Mouse (Mus musculus) left cerebral cortex, adult 2 months (tissue): ENCODE results near the gene Inhba. TPM values are rescaled to one million over a fixed set of nuclear protein-coding genes. Genes with fewer than 3 reads are reported as not detected.

Source experiments
- DNase-seq, 2 experiments: peaks; one replicate each; pipeline ENCODE4 v3.0.0; 2021 to 2022; ENCODE audit warnings: low spot score in 2 of 2, mixed read lengths in 1 of 2; ENCODE audit errors: extremely low spot score in 1 of 2
- H3K27ac ChIP-seq: fragments of 200-600 bp; 2 replicates; pipeline ENCODE4 v1.8.1; 2022
- H3K4me3 ChIP-seq: fragments of 200-600 bp; 2 replicates; pipeline ENCODE4 v1.8.1; 2022
- CTCF ChIP-seq: fragments of 200-600 bp; IDR thresholded peaks from 2 replicates; pipeline ENCODE4 v1.8.1; 2022; ENCODE audit warnings: antibody characterized with exemption, mild to moderate bottlenecking, moderate library complexity
- intact Hi-C: fragments of 180-260 bp; cut with DNase I; formaldehyde crosslinking; loops from one replicate; pipeline ENCODE4 v1.15.1; 2025
- total RNA-seq, 2 experiments: library from RNA; stranded (reverse); gene quantifications; 2 replicates each; pipeline ENCODE4 v1.2.3; 2021

Gene Inhba
- total RNA-seq, 2 experiments from 2014 or later = 21.6 to 22.4 TPM

- DNase-seq = peak in 1 of 2 experiments; percentile 52
- TF ChIP-seq CTCF = peak; percentile 51
- intact Hi-C loops = loop anchor here (5.0 to 10.0 kb wide), 4 partner anchors 271 to 739 kb away; no protein-coding TSS in a partner anchor
- Histone ChIP-seq H3K27ac (peak overlapping the region; percentile 89), H3K4me3 (peak overlapping the region; percentile 47)
These were observed 11.7 kb downstream of the Inhba start for GRCm38 (mm10) chr13:16023070-16024039.

GRCm38 (mm10) chr13:16030557-16031057 is 19.0 kb downstream of the Inhba start:
- DNase-seq = no peak
- Histone ChIP-seq H3K27ac (no peak overlapping the region), H3K4me3 (no peak overlapping the region)
- intact Hi-C loops = no loop called here
- TF ChIP-seq CTCF = no peak

- TF ChIP-seq CTCF = no peak
- intact Hi-C loops = no loop called here
- Histone ChIP-seq H3K4me3 (no peak overlapping the region), H3K27ac (no peak overlapping the region)
- no peak for DNase-seq
These were observed 20.8 kb downstream of the Inhba start for GRCm38 (mm10) chr13:16032425-16032824.

- intact Hi-C loops = no loop called here
- no peak for TF ChIP-seq CTCF
- H3K4me3 ChIP-seq = no peak overlapping the region
- DNase-seq = no peak
- H3K27ac ChIP-seq = no peak overlapping the region
These were observed 21.4 kb downstream of the Inhba start for GRCm38 (mm10) chr13:16032935-16033592.

- no peak overlapping the region for H3K27ac ChIP-seq
- no peak for DNase-seq
- H3K4me3 ChIP-seq = no peak overlapping the region
- intact Hi-C loops = no loop called here
- TF ChIP-seq CTCF = no peak
These were observed 57.4 kb downstream of the Inhba start for GRCm38 (mm10) chr13:16069079-16069478.

- no peak for DNase-seq
- no peak overlapping the region for H3K27ac ChIP-seq
- H3K4me3 ChIP-seq = no peak overlapping the region
- no peak for TF ChIP-seq CTCF
- intact Hi-C loops = no loop called here
These were observed 65.6 kb downstream of the Inhba start for GRCm38 (mm10) chr13:16077276-16077675.

- Histone ChIP-seq H3K4me3 (no peak overlapping the region), H3K27ac (no peak overlapping the region)
- no peak for TF ChIP-seq CTCF
- intact Hi-C loops = no loop called here
- no peak for DNase-seq
These were observed 66.6 kb downstream of the Inhba start for GRCm38 (mm10) chr13:16078216-16078731.

- intact Hi-C loops = no loop called here
- no peak overlapping the region for H3K4me3 ChIP-seq
- no peak for TF ChIP-seq CTCF
- no peak overlapping the region for H3K27ac ChIP-seq
- no peak for DNase-seq
These were observed 68.6 kb downstream of the Inhba start for GRCm38 (mm10) chr13:16080205-16080604.
